Mouse (Mus musculus): ENCODE data around the gene Rpl39l. TPM values are rescaled to one million over a fixed set of nuclear protein-coding genes. Genes with fewer than 3 reads are reported as not detected.

Rpl39l gene
- not detected in 2 replicates for polyA plus RNA-seq (2014; fragmentation: Nextera tagmentation; extraction: Ambion mirVana)

DNA sequence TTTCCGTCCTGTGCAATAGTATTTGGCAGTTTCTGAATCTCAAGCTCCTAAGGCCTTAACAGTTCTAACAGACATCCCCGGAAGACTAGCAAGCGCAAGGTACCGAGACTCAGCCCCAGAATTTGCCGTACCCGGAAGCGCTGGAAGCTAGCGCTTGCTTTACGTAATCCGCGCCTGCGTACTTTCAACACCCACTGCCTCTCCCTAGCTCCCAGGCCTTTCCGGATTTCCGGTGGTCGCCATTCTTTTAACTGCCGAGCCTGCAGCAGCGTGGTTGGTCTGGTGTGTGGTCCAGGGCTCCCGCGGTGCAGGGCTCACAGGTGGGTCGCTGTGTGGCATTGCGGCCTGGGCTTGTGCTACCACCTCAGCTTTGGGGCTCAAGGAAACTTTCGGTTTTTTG lies at the start of gene Rpl39l:
Gene Rpl39l, plus strand, starts transcription at position 222 of the 400 bp plus-strand sequence.
- Histone ChIP-seq H3K27me3 (ENCODE audit: control insufficient read depth, insufficient read depth, low read length) (no peaks in the 10 kb centered on the region), H3K9ac (ENCODE audit: low read depth, low read length) (no peak within 1 kb of the TSS), H3K4me1 (ENCODE audit: control insufficient read depth, insufficient read depth, low read length) (no peaks in the 10 kb centered on the region), H3K4me3 (ENCODE audit: low read length) (no peak within 1 kb of the TSS), H3K4me2 (replicated peaks; ENCODE audit: low read depth, low read length) (no peak within 1 kb of the TSS), H3K9me3 (ENCODE audit: control insufficient read depth, low read length) (0 out of 2 replicates have a peak, but pooled peaks cover 11% of the 10 kb centered on the region), H3K36me3 (ENCODE audit: control insufficient read depth, insufficient read depth, low read length) (no peaks in the 10 kb centered on the region), H3K27ac (ENCODE audit: low read depth, low read length) (no peak within 1 kb of the TSS)
- ATAC-seq (ENCODE audit: low FRiP score, low TSS enrichment): no peak
- 88% methylated on average over 22 of the region's 22 CpGs for WGBS

DNA sequence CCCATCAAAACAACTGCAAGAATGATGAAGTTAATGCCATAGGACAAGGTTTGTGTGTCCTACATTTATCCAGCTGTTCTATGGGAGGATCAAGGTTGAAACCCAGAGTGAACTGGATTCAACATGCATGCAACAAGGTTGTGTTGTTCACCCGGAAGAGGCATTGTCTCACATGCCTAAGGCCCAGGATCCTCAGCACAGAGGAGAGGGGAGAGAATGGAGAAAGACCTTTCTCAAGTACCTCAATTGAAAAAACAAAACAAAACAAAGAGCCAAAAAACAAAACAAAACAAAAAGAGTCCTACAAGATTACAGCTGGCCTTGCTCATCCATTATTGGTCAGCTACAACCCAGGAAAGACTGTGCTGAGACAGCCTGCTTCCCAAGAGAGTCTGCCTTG lies 42.4 kb upstream of the Rpl39l start:
- no peaks in the 10 kb centered on the region for H3K27me3 ChIP-seq (ENCODE audit: control insufficient read depth, insufficient read depth, low read length)
- H3K9ac ChIP-seq (ENCODE audit: low read depth, low read length): no peak overlapping the region
- H3K4me3 ChIP-seq (ENCODE audit: low read length): no peak overlapping the region
- WGBS: 82% methylated on average over 1 of the region's 1 CpGs
- peaks cover 10% of the 10 kb centered on the region; the same call in 1 of the 2 replicates for H3K9me3 ChIP-seq (ENCODE audit: control insufficient read depth, low read length)
- H3K4me1 ChIP-seq (ENCODE audit: control insufficient read depth, insufficient read depth, low read length): no peaks in the 10 kb centered on the region
- no peak for ATAC-seq (ENCODE audit: low FRiP score, low TSS enrichment)
- no peak overlapping the region for H3K4me2 ChIP-seq (replicated peaks; ENCODE audit: low read depth, low read length)
- H3K27ac ChIP-seq (ENCODE audit: low read depth, low read length): no peak overlapping the region
- H3K36me3 ChIP-seq (ENCODE audit: control insufficient read depth, insufficient read depth, low read length): no peaks in the 10 kb centered on the region

DNA sequence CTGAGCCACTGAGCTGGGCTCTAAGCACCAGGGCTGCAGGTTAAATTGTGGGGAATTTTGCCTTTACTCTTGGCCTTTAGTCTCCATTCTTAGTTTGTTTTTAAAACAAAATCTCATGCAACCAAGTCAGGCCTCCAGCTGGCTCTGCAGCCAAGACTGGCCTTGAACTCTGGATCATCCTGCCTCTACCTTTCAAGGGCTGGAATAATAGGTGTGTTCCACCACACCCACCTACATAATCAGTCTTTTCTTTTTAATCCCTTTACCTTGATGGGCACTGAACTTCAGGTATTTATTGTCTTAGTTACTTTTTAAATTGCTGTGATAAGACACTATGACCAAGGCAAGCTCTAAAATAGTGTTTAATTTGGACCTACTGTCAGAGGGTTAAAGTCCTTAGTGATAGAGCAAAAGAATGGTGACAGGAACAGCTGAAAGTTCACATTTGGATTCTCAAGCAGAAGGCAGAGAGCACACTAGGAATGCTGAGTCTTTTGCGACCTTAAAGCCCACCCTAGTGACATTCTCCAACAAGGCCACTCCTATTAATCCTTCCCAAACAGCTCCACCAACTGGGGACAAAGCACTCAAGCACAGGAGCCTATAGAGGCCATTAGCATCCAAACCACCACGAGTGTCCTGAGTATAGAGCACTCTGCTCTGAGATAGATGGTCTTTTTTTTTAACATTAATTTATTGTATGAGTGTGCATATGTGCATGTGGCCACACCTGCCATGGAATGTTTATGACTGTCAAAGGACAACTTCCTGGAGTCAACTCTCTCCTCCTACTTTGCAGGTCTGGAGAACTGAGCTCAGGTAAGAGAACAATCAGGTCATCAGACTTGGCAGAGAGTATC lies 40.7 kb upstream of the Rpl39l start:
- Histone ChIP-seq H3K27ac (ENCODE audit: low read depth, low read length) (no peak overlapping the region), H3K4me2 (replicated peaks; ENCODE audit: low read depth, low read length) (no peak overlapping the region), H3K4me3 (ENCODE audit: low read length) (no peak overlapping the region), H3K36me3 (ENCODE audit: control insufficient read depth, insufficient read depth, low read length) (no peaks in the 10 kb centered on the region), H3K4me1 (ENCODE audit: control insufficient read depth, insufficient read depth, low read length) (no peaks in the 10 kb centered on the region), H3K27me3 (ENCODE audit: control insufficient read depth, insufficient read depth, low read length) (no peaks in the 10 kb centered on the region), H3K9me3 (ENCODE audit: control insufficient read depth, low read length) (peaks cover 8% of the 10 kb centered on the region; the same call in 1 of the 2 replicates), H3K9ac (ENCODE audit: low read depth, low read length) (no peak overlapping the region)
- 71% methylated on average over 2 of the region's 2 CpGs for WGBS
- no peak for ATAC-seq (ENCODE audit: low FRiP score, low TSS enrichment)

DNA sequence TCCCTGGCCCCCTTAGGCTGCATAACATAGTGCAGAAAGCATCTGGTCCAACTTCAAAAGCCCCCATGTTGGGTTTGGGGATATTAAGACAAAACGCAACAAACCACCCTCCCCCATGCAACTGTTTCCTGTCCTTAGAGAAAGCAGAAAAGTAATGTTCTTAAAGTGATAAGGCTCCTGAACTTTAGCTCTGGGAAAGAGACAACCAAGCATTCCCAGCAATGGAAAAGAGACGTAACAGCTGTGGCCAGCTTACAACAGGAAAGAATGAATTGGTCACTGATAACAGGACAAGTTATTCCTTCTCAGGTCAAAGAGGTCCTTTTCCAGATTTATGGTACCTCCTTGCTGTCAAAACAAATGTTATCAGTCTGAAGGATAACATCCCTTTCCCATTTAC lies 26.9 kb upstream of the Rpl39l start:
- WGBS: 48% methylated on average over 2 of the region's 2 CpGs
- ATAC-seq (ENCODE audit: low FRiP score, low TSS enrichment): no peak

DNA sequence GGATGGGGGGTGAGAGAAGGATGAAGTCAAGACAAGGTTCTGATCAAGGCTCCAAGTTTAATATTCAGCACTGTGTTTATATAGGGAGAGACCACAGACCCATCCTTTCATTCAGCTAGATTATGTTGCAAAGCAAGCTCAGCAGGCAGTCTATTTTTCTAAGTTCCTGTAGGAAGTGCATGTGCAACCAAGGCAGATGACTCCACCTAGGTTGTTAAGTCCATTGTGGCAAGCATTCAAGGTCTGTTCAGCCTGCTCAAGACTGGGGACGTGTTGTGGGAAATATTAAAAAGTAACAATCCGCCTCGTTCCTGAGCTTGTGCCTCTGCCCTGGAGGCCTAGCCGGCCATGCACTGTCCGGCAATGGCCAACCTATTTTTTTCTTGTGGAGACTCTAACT lies 22.6 kb upstream of the Rpl39l start:
- no peaks in the 10 kb centered on the region for H3K27me3 ChIP-seq (ENCODE audit: control insufficient read depth, insufficient read depth, low read length)
- no peaks in the 10 kb centered on the region for H3K36me3 ChIP-seq (ENCODE audit: control insufficient read depth, insufficient read depth, low read length)
- no peaks in the 10 kb centered on the region for H3K4me1 ChIP-seq (ENCODE audit: control insufficient read depth, insufficient read depth, low read length)
- ATAC-seq (ENCODE audit: low FRiP score, low TSS enrichment): no peak
- WGBS: 95% methylated on average over 5 of the region's 5 CpGs
- H3K4me3 ChIP-seq (ENCODE audit: low read length): no peak overlapping the region
- H3K27ac ChIP-seq (ENCODE audit: low read depth, low read length): no peak overlapping the region
- no peak overlapping the region for H3K4me2 ChIP-seq (replicated peaks; ENCODE audit: low read depth, low read length)
- no peaks in the 10 kb centered on the region for H3K9me3 ChIP-seq (ENCODE audit: control insufficient read depth, low read length)
- H3K9ac ChIP-seq (ENCODE audit: low read depth, low read length): no peak overlapping the region

More for the DNA sequence above, 26.9 kb upstream of the Rpl39l start:
- Histone ChIP-seq H3K4me2 (replicated peaks; ENCODE audit: low read depth, low read length) (no peak overlapping the region), H3K9me3 (ENCODE audit: control insufficient read depth, low read length) (no peaks in the 10 kb centered on the region), H3K27me3 (ENCODE audit: control insufficient read depth, insufficient read depth, low read length) (no peaks in the 10 kb centered on the region), H3K27ac (ENCODE audit: low read depth, low read length) (no peak overlapping the region), H3K36me3 (ENCODE audit: control insufficient read depth, insufficient read depth, low read length) (no peaks in the 10 kb centered on the region), H3K4me3 (ENCODE audit: low read length) (no peak overlapping the region), H3K9ac (ENCODE audit: low read depth, low read length) (no peak overlapping the region), H3K4me1 (ENCODE audit: control insufficient read depth, insufficient read depth, low read length) (no peaks in the 10 kb centered on the region)

DNA sequence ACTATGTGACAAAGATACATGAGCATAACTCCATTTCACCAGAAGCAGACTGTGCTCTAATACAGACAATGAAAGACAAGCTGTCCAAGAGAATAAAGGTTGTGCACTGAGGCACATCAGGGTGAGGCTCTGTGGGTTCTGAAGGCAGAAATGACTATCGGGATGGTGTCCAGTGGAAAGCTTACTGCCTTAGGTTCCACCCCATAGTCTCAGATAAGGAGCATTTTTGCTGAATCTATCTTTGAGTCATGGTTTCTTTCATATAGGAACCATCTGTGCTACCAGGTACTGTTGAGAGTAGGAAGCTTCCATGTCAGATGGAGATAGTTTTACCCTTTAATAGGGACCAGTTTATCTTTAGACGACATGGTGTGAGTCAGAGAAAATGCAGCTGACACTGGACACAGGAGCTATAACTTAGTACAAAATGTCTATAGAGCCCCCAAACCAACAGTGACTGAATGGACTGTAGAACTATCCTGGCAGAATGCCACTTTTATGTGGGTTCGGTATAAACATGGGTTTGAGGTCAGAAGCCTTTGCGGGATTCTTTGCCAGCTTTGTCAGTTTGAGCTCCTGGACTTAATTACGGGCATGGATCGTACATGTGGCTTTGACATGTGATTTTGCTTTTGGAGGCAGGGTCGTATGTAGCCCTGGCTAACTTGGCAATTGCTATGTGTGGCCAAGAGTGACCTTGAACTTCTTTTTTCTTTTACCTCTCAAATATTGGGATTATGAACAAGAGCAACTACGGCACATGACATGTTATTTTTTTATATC lies 712 bp upstream of the Rpl39l start:
- Histone ChIP-seq H3K27ac (ENCODE audit: low read depth, low read length) (no peak overlapping the region), H3K27me3 (ENCODE audit: control insufficient read depth, insufficient read depth, low read length) (no peaks in the 10 kb centered on the region), H3K36me3 (ENCODE audit: control insufficient read depth, insufficient read depth, low read length) (no peaks in the 10 kb centered on the region), H3K4me2 (replicated peaks; ENCODE audit: low read depth, low read length) (no peak overlapping the region), H3K4me3 (ENCODE audit: low read length) (no peak overlapping the region), H3K9me3 (ENCODE audit: control insufficient read depth, low read length) (0 out of 2 replicates have a peak, but pooled peaks cover 12% of the 10 kb centered on the region), H3K4me1 (ENCODE audit: control insufficient read depth, insufficient read depth, low read length) (no peaks in the 10 kb centered on the region), H3K9ac (ENCODE audit: low read depth, low read length) (no peak overlapping the region)
- 92% methylated on average over 8 of the region's 8 CpGs for WGBS
- no peak for ATAC-seq (ENCODE audit: low FRiP score, low TSS enrichment)

DNA sequence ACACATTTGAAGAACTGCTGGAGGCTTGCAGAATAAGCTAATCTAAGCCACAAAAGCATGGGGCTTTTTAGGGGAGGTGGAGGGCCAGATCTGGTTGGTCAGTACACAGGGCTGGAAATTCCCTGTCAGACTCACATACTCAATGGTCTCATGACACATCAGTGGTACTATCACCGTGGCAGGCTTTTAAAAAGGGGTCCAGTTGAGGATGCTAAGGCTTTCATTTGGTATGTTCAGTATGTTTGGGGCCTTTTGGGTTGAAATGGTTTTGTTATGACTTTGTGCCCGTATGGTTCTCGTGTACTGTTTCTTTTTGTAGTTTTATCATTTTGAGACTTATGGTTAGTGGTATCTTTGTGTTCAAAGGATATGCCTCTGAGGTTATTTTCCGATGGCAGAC lies 1.2 kb downstream of the Rpl39l start:
- H3K4me2 ChIP-seq (replicated peaks; ENCODE audit: low read depth, low read length): no peak overlapping the region
- ATAC-seq (ENCODE audit: low FRiP score, low TSS enrichment): no peak
- WGBS: 95% methylated on average over 4 of the region's 4 CpGs
- no peaks in the 10 kb centered on the region for H3K36me3 ChIP-seq (ENCODE audit: control insufficient read depth, insufficient read depth, low read length)
- 0 out of 2 replicates have a peak, but pooled peaks cover 5% of the 10 kb centered on the region for H3K9me3 ChIP-seq (ENCODE audit: control insufficient read depth, low read length)
- no peaks in the 10 kb centered on the region for H3K4me1 ChIP-seq (ENCODE audit: control insufficient read depth, insufficient read depth, low read length)
- no peak overlapping the region for H3K4me3 ChIP-seq (ENCODE audit: low read length)
- no peak overlapping the region for H3K27ac ChIP-seq (ENCODE audit: low read depth, low read length)
- no peak overlapping the region for H3K9ac ChIP-seq (ENCODE audit: low read depth, low read length)
- no peaks in the 10 kb centered on the region for H3K27me3 ChIP-seq (ENCODE audit: control insufficient read depth, insufficient read depth, low read length)

DNA sequence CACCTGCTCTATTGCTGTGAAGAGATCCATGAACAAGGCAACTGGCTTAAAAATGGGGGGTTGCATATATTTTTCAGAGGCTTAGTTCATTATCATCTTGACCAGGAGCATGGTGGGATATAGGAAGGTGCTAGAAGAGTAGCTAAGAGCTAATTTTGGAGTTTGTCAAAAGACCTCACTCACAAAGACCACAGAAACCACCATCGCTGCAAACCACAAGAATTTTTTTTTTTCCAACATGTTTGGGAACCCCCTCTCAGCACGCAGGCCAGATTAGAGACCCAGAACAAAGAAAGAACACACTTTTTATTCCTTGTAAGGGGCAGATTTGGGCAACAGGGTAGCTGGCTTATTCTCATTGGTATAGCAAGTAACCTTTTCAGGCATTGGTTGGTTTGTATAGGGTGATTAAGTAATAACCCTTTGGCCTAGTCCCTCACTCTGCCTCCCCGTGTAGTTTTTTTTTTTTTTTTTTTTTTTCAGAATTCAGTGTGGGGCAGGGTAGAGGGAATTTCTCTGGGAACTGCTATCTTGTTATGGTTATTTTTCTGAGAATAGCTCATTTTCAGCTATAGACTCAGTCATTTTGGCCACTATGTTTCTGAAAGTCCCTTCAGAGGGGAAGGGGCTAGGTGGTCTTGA lies 2.3 kb downstream of the Rpl39l start:
- 0 out of 2 replicates have a peak, but pooled peaks cover 5% of the 10 kb centered on the region for H3K9me3 ChIP-seq (ENCODE audit: control insufficient read depth, low read length)
- H3K4me2 ChIP-seq (replicated peaks; ENCODE audit: low read depth, low read length): no peak overlapping the region
- H3K9ac ChIP-seq (ENCODE audit: low read depth, low read length): no peak overlapping the region
- no peak for ATAC-seq (ENCODE audit: low FRiP score, low TSS enrichment)
- 88% methylated on average over 3 of the region's 3 CpGs for WGBS
- no peak overlapping the region for H3K4me3 ChIP-seq (ENCODE audit: low read length)
- no peak overlapping the region for H3K27ac ChIP-seq (ENCODE audit: low read depth, low read length)
- no peaks in the 10 kb centered on the region for H3K36me3 ChIP-seq (ENCODE audit: control insufficient read depth, insufficient read depth, low read length)
- H3K27me3 ChIP-seq (ENCODE audit: control insufficient read depth, insufficient read depth, low read length): no peaks in the 10 kb centered on the region
- H3K4me1 ChIP-seq (ENCODE audit: control insufficient read depth, insufficient read depth, low read length): no peaks in the 10 kb centered on the region

Measured in kidney, embryonic 14.5 days (tissue).